Mouse (Mus musculus): Measurements from ENCODE around the gene Lrrtm3.

Gene Lrrtm3

DNA sequence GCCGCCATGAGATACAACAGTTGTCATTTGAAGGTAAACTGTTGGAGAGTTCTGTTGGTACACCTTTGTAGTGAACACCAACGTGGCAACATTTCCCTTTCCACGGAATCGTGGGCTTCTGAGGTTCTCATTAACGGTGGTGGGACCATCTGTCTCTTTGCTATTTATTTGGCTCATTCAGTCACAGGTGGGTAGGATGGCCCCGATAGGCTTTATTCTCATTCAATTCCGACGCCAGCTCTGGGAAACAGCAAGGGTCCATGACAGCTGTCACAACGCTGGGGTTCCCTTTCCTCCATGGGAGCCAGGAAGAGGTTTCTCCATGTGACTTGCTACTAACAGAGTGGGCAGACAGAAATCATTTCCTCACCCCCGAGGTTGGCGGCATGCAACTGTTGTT is 48.2 kb downstream of the Lrrtm3 start:
- no peak for DNase-seq (ENCODE audit: low read depth, low spot score)

DNA sequence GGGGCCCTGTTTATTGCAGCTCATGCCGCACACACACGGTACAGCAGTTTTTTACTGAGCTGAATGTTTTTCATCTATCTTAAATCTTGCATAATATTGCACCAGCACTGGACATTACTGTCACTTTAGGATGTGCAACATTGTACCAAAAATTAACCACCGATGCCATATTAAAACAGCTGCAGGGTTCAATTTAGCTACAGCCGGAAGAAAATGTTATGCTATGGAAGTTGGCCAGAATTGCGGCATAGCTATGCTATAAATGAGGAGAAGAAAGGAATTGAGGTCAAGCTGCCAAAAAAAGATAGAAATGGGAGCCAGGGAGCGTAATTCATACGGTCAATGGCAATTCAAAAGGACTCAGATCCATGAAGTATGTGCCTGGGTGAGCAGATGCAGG is 48.9 kb downstream of the Lrrtm3 start:
- DNase-seq (ENCODE audit: low read depth, low spot score): no peak

DNA sequence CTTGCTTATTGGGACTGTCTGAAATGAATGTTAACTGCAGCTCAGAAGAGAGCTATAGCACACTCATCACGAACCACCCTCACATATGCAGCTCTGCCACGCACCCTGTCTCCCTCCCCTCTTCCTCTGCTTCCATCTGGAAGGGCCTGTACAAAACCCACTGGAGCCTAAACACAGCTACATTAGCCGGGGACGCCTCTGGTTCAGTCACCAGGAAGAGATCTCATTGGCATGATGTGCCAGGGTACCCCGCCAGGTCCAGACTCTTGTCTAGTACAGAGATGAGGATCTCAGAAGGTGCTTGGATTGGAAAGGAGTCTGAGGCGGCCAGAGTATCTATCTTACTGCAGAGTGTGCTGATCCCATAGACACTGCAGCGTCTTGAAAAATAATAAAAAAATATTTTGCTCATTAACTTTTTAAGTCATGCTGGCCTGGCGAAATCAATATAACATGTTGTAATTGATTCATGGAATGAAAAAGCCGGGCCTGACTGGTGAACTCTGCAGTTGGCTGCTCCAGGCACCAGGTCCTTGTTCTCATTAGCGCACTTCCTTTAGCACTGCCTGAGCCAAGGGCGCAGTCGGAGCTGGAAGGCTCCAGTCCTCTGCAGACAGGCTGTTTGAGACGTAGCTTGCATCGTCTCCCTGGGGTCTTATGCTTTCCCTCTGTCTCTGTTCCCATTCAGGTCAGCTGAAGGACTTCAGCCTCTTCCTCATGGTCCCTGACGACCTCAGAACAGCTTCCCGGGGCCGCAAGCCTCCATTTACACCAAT is 50.1 kb downstream of the Lrrtm3 start:
- DNase-seq (ENCODE audit: low read depth, low spot score): no peak

DNA sequence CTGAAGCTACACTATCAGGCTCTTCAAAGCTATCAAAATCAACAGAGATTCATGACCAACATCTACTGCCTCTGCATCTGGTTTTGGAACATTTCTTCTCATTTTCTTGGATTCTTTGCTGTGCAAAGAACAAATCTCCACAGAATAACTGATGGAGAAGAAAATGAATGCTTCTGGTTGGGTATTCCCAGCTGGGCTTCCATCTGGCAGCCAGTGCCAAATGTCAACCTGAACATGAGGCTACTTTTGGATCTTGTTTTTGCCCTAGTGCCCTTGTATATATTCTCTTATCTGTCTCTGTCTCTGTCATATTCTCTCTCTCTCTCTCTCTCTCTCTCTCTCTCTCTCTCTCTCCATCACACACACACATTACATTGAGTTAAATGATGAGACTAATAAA is 59.2 kb downstream of the Lrrtm3 start:
- no peak for DNase-seq (ENCODE audit: low read depth, low spot score)

DNA sequence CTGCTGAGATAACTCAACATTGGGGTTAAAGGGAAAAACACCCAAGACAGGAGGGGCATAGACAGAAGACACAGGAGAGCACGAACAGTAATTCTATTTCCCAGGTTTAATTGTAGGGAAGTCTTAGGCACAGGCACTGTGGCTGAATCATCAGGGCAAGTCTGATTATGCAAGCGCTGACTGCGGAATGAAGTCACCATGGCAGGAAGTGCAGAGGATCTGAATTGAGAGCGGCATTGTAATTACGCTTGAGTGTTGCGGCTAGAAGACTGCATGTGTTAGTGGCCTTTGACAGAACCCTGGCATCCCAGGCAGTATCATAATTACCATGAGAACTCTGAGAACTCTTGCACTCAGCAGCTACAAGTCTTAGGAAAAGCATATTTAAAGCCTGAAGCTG is 66.7 kb downstream of the Lrrtm3 start:
- DNase-seq (ENCODE audit: low read depth, low spot score): no peak

DNA sequence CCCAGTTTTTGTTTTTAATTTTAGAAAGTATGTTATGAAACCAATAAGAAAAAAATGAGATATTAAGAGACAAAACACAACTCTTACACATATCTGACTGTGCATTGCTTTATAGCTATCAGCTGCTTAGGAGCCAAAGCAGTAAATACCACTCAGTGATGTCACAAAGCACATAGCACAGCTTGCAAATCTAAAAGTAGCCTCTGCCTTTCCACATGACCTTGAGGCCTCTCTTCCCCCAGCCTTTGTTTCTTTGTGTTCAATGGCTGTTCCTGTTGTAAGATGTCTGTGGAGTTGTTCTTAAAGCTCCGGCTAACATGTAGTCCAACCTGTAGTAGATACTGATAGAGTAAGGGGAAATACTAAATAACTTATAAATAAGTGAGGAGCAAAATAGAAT is 69.7 kb downstream of the Lrrtm3 start:
- DNase-seq (ENCODE audit: low read depth, low spot score): no peak

DNA sequence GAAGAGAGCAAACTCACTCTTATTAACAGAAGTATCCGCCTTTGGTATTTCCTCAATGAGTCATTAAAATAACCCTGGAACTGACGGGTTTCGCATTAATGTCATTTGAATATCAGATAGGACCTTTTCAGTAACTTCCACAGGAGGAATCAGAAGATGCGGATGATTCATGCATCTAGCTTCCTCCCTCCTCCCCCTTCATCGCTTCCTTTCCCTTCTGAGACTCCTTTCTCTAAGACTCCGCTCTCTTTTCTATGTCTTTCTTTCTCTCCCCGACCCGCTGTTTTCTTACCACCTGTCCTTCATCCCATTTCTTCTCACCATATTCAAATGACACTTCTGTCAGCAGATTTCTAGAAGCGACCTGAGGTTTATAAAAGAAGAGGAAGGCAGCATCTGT is 88.1 kb downstream of the Lrrtm3 start:
- DNase-seq (ENCODE audit: low read depth, low spot score): no peak

DNA sequence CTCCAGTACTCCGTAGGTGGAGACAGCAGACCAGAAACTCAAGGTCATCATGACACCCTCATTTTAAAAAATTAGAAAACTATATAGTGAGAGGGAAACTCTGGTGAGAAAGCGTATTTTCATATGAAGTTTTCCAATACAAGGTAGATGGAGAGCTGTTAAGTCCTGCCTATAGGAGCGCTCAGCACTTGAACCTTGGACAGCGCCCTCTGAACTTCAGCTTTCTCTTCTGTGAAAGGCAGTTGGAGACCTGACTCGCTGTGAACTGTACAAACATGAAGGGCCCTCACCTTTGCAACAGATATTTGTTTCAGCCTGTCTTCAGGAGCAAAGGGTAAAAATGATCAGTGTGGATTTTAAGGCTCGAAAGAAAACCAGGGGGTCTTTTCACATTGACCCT is 88.5 kb downstream of the Lrrtm3 start:
- no peak for DNase-seq (ENCODE audit: low read depth, low spot score)

DNA sequence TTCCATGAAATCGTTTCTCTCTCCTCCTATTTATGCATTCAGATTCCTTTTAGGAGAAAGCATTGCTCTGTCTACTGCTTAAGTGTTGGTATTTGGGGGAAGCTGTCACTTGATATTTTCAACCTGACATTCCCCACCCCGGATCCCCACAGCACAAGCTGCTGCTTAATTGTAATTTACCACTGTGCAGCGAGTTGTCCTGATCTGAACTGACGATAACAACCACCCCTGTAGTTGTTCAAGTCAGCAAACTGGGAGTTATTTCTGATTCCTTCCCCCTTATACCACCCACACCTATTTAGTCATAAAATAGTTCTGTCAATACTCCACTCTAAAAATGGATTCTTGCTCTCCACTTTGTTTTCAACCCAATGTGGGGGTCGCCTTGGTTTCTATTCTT is 95.8 kb downstream of the Lrrtm3 start:
- DNase-seq (ENCODE audit: low read depth, low spot score): no peak

DNA sequence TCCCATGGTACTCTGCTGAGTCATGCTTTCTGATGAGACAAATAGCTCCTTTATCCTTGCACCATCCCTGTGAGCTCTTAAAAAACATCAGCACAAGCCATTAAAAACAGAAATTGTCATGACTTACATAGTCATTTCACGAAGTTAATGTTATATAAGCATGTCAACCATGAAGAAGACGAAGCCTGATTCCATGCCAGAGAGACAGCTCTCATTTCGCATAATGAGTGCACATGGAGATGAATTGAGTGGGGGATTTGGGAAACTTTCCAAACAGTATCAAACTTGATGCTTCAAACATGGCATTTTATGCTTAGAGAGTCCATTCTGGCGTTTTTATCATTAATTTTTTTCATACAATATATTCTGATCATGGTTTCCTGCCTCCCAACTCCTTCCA is 104.5 kb downstream of the Lrrtm3 start:
- no peak for DNase-seq (ENCODE audit: low read depth, low spot score)

DNA sequence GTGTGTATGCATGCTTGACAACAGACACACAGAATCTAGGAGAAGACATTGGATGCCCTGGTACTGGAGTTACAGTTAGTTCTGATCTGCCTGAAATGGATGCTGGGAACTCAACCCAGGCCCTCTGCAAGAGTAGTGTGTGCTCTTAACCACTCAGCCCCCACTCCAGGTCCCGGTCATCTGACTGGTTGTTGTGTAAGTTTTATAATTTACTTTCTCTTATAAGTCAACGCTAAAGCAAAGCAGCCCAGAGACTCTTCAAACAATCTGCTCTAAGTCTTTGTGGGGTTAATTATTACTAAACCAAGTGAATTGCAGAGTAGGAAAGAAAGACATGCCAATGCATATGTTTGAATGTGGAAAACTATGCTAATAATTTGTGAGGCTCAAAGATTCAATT is 110.7 kb downstream of the Lrrtm3 start:
- no peak for DNase-seq (ENCODE audit: low read depth, low spot score)

DNA sequence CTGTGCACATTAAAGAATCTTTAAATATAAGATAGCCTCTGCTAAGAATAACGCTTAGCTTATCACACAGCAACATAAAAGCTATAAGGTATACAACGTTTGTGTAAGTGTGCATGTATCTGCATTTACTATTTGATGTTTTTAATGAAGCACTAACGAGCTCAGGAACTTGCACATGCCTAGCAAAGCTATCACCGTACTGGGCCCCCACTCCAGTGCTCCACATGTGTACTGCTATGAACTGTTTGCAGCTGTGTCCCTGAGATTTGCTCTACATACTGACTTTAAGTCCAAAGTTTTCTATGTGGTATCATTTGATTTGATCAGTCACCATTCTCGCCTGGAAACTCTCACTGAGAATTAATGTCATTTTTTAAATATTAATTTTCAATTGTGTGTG is 111.1 kb downstream of the Lrrtm3 start:
- DNase-seq (ENCODE audit: low read depth, low spot score): no peak

DNA sequence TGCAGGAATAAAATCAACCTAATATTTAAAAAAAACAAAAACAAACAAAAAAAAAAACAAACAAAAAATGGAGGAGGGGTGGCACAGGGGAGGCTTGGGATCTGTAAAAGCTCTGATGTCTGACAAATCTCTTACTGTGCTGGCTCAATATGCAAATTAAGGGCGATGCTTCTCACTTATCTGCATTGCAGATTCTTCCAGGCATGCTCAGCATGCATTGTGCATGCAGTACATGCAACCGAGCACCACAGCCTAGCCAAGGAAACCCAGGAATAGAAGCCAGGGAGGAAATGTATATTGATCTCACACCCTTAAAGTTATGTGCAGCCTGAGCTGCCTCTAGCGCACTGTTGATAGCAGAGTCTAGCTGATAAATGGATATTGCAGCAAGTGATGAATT is 111.5 kb downstream of the Lrrtm3 start:
- DNase-seq (ENCODE audit: low read depth, low spot score): no peak

DNA sequence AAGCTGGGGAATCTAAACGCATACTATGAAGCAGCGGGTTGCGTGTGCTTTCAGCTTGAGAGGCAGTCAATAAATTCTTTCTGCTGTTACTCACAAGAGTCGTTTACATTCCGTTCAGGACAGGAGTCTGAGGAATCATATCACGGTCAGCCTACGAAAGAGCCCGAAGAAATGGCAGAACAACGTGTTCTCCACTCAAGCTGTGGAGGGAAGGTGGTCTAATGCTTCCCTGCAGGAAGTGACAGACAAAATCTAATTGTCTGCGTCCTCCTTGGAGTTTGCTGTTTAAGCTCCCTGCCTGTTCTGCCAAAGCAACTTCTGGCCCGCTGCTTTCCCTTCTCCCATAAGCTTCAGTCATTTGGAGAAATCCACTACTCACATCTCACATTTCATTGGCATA is 112.0 kb downstream of the Lrrtm3 start:
- DNase-seq (ENCODE audit: low read depth, low spot score): no peak

DNA sequence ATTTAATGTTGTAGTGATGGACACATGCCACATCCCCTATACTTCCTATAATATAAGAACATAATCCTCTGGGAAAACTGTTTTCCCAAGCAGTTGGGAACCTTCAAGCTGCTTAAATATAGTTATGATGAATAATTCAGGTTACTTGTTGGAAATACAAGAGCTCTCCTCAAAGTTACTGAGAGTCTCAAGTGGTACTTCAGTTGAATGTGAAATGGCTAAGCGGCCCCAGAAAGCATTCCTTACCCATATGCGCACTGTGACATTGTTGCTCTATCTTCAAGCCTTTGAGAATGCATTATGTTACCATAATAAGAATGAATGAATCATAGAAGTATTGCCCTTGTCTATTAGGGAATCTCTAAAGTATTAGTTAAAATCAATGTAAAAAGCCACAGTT is 117.8 kb downstream of the Lrrtm3 start:
- no peak for DNase-seq (ENCODE audit: low read depth, low spot score)

DNA sequence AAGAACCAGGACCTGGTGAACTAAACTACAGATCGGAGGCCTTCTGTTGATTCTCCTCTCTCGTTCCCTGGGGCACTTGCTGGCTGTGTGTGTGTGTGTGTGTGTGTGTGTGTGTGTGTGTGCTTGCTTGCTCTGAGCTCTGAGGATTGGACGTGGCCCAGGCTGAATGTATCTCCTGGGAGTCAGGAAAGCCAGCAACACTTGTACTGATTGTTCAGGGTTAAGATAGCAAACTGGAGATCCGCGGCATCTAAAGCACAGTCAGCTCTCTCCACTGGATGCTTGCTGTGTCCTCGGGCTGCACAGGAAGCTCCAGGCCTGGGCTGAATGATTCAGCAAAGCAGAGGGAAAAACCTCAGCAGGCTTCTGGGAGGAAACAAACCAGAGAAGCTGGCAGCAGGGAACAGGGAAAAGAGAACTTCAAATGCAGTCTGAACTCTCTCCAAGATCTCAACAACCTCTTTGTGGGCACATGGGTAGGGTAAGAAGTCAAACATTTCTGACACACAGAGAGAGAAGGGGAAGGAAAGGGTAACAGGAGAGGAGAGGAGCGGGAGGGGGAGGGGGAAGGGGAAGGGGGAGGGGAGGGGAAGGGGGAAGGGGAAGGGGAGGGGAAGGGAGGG is 135.7 kb downstream of the Lrrtm3 start:
- no peak for DNase-seq (ENCODE audit: low read depth, low spot score)

DNA sequence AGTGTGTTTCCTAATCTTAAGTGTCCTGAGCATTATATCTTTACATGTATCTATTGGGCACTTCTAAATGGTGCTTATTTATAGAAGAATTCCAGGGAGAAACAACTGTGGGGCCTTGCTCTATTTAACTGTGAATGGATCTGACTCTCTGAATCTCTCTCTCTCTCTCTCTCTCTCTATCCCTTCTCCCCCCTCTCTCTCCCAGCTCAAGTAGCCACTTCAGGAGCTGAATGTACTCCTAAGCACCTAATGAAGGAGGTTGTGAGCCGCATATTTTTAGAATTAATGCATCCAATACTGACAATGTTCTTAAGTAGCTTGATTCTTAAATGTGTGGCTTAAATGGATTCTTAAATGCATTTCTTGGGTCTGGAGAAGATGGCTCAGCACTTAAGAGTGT is 138.6 kb downstream of the Lrrtm3 start:
- DNase-seq (ENCODE audit: low read depth, low spot score): no peak

DNA sequence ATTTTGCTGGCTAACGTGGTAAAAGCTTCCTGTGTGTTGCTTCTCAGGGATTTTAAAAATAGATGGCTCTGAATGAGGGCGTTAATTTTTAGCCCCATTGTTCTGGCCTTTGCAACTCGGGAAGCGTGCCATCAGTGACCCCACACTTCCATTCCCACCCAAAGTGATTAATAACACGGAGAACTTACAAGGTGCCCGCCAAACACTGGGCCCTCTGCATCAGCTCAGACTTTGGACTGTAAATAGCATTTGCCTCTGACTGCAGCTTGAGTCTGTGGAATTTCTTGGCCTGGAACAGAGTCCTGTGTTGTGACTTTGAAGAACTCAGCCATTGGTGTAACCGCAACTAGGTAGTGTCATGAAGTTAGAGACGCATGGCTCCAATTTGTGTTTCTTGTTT is 139.2 kb downstream of the Lrrtm3 start:
- DNase-seq (ENCODE audit: low read depth, low spot score): no peak

DNA sequence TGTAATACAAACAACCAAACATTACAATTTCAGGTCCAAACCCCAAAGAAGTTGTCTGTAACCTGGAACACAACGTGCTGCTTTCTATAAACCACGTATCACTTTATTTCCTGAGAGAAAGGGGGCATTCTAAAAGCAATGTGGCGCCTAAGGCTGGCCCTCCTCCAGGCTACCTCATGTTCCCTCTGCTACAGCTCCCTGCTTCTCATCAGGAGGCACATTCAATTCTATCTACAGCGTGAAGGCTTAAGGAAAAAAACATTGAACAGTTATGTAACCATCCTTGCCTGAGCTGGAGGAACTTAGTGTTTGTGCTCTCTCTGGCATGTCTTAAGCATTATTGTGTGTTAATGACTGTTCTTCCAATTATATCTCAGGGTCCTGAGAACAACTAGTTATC is 142.8 kb downstream of the Lrrtm3 start:
- DNase-seq (ENCODE audit: low read depth, low spot score): no peak

DNA sequence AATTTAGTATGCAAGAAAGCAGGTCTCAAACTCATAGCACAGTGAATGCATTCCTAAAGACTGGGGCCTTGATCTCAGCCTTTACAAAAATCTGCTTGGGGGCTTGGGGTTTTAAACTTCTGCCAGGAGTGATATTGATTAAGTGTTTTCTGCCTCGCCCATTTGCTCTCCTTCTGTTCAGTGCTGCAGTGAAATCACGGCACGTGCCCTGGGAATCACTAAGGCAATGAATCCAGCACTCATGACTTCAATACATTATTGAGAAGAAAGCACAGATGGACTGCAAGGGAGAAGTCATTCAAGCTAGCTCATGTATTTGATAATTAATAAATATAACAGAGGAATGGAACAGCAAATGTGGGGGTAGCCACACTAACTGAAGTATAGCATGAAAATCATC is 144.5 kb downstream of the Lrrtm3 start:
- no peak for DNase-seq (ENCODE audit: low read depth, low spot score)

DNA sequence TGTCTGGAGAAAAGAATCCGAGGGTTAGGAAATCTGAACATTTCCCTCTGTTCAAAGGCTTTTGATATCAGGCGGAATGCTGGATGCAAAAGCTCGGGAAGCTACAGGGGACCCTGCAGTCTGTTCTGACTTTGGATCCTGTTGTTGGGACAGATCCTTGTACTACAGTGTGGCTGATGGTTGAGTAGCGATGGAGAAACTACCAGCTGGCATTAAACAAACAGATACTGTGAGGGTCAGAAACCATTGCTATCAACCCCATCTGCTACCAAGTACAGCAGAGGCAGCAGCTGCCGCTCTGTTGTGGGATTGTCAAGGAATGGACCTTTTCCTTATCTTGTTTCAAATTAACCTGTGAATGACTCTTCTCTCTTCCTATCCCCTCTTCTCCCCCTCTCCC is 156.1 kb downstream of the Lrrtm3 start:
- DNase-seq (ENCODE audit: low read depth, low spot score): no peak

DNA sequence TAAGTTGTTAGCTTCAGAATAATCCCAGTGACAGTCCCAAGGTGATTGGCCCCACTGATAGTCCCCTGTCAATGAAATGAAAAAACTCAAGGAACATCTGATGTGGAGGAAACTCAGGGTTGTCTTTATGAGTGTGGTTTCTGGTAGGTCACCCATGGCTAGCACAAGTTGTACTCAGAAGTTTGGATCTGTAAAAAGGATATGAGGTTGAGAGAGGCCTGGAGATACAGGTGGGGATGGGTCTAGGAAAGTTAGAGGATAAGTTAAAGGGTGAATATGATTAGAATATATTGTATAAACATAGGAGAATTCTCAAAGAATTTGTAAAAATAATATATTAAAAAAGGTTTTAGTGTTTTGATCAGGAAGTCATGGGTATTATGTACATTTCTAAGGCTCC is 162.7 kb downstream of the Lrrtm3 start, which contains the start of gene Gm10118:
Gm10118 (minus strand) TSS at position 101 of the 400 bp plus-strand sequence.
- DNase-seq (ENCODE audit: low read depth, low spot score): no peak

DNA sequence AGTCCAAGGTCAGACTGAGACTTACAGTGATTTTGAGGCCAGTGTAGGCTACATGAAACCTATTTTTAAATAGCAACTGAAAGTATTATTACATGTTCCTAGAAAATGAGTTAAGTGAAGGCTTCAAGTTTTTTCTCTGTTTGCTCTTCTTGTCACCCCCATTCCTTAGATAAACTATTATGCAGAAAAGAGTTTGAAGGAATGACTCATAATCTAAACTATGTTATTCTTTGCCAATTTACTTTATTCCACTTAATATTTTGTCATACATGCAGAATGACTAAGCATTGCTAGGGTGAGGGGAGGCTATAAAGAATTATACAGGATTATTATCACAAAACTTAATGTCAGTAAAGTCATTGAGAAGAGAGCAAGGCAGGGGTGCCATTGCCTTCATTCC is 181.2 kb downstream of the Lrrtm3 start:
- DNase-seq (ENCODE audit: low read depth, low spot score): no peak

DNA sequence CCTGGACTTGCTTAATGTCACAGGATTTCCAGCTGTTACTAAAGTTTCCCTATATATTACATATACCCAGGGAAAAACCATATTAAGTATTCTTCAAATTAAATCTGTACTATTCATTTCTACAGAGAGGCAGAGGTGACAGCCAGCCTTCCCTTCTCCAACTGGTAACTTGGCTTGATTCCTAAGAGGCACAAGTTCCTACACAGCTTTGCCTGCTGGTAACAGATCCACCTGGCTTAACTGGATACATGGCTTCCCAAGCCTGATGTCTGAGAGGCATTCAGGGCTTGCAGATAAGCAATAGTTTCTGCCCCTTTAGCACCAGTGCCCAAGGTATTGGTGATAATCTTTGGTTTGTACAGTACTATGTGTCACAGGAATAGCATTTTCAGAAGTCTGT is 190.2 kb downstream of the Lrrtm3 start:
- DNase-seq (ENCODE audit: low read depth, low spot score): no peak
